Mouse (Mus musculus) testis, adult 10 weeks (tissue): Measurements from ENCODE around the gene Olfr1195. TPM values are rescaled to one million over a fixed set of nuclear protein-coding genes. Genes with fewer than 3 reads are reported as not detected.

Experiments used
- polyA plus RNA-seq: library from polyadenylated mRNA; stranded (reverse); fragments of 350-450 nt; fragmentation: Illumina TruSeq; extraction: RNeasy Lipid Tissue Mini Kit (QIAGEN cat#74804); gene quantifications from one replicate; pipeline ENCODE4 v1.2.3, GENCODE M21; 2014; ENCODE audit warnings: low read depth, low replicate concordance

The Olfr1195 gene
- polyA plus RNA-seq = not detected

GRCm38 (mm10) chr2:88689087-88689486 is at the start of gene Olfr1195:
TSS of gene Olfr1195 (minus strand) at chr2:88689187.

GRCm38 (mm10) chr2:88732266-88732665 is 43.3 kb upstream of the Olfr1195 start, which contains the start of gene Olfr1197:
TSS of gene Olfr1197 (minus strand) at chr2:88732366.

GRCm38 (mm10) chr2:88704497-88704896 is 15.5 kb upstream of the Olfr1195 start, which contains the start of gene Olfr1196:
TSS of gene Olfr1196 (minus strand) at chr2:88704597.

GRCm38 (mm10) chr2:88675328-88675727 is 13.7 kb downstream of the Olfr1195 start, which contains the start of gene Olfr1193:
TSS of gene Olfr1193 (plus strand) at chr2:88675628.

GRCm38 (mm10) chr2:88648209-88648608 is 40.8 kb downstream of the Olfr1195 start, which contains the start of gene Olfr1192-ps1:
TSS of gene Olfr1192-ps1 (plus strand) at chr2:88648509.

GRCm38 (mm10) chr2:88640242-88640641 is 48.7 kb downstream of the Olfr1195 start, which contains the start of gene Olfr1191-ps1:
TSS of gene Olfr1191-ps1 (plus strand) at chr2:88640542.

Other genes starting within 250 kb of the Olfr1195 start
- not detected for gene Gm13757, start 240.1 kb downstream of the Olfr1195 start, polyA plus RNA-seq
- gene Olfr1183, start 234.3 kb downstream of the Olfr1195 start, polyA plus RNA-seq = 0.03 TPM
- not detected for gene Olfr1184, start 205.6 kb downstream of the Olfr1195 start, polyA plus RNA-seq
- not detected for gene Olfr1185-ps1, start 195.9 kb downstream of the Olfr1195 start, polyA plus RNA-seq
- not detected for gene Olfr1186, start 170.6 kb downstream of the Olfr1195 start, polyA plus RNA-seq
- not detected for gene Olfr1188, start 132.3 kb downstream of the Olfr1195 start, polyA plus RNA-seq
- gene Olfr1189, start 102.7 kb downstream of the Olfr1195 start, polyA plus RNA-seq = not detected
- gene Olfr1191-ps1, start 48.6 kb downstream of the Olfr1195 start, polyA plus RNA-seq = 0.07 TPM
- 0.20 TPM for gene Olfr1192-ps1, start 40.7 kb downstream of the Olfr1195 start, polyA plus RNA-seq
- 0.24 TPM for gene Olfr1193, start 13.6 kb downstream of the Olfr1195 start, polyA plus RNA-seq
- not detected for gene Olfr1196, start 15.4 kb upstream of the Olfr1195 start, polyA plus RNA-seq
- gene Olfr1197, start 43.2 kb upstream of the Olfr1195 start, polyA plus RNA-seq = not detected
- not detected for gene Olfr1198, start 62.2 kb upstream of the Olfr1195 start, polyA plus RNA-seq
- not detected for gene Olfr1199, start 71.3 kb upstream of the Olfr1195 start, polyA plus RNA-seq
- not detected for gene Olfr1200, start 81.3 kb upstream of the Olfr1195 start, polyA plus RNA-seq
- gene Olfr1201, start 103.8 kb upstream of the Olfr1195 start, polyA plus RNA-seq = not detected
- gene Olfr1202, start 125.3 kb upstream of the Olfr1195 start, polyA plus RNA-seq = not detected
- not detected for gene Olfr1205, start 140.6 kb upstream of the Olfr1195 start, polyA plus RNA-seq
- gene Olfr1204, start 160.1 kb upstream of the Olfr1195 start, polyA plus RNA-seq = not detected
- not detected for gene Olfr1206, start 174.0 kb upstream of the Olfr1195 start, polyA plus RNA-seq
- gene Olfr1208, start 213.1 kb upstream of the Olfr1195 start, polyA plus RNA-seq = not detected
- gene Olfr1209, start 226.0 kb upstream of the Olfr1195 start, polyA plus RNA-seq = not detected
- gene Olfr1211, start 248.9 kb upstream of the Olfr1195 start, polyA plus RNA-seq = not detected